ENCODE assay signal across 23 mouse cellular contexts in genomic region chr13:78318434-78318833, GRCm38 (mm10).
"Had no signal": no experiment of that assay in that cellular context is flagged by ENCODE, and none has a peak within 500 bp of the region (broad histone marks: within the 10 kb centered on the region; RNA-seq: fewer than 3 reads in every experiment).

No protein-coding gene starts in this region.

- H3K4me1 ChIP-seq: heart, embryonic 12.5 days; hindbrain, embryonic 10.5 days; hindbrain, embryonic 12.5 days; intestine, embryonic 15.5 days; limb, embryonic 10.5 days; limb, embryonic 12.5 days; liver, embryonic 13.5 days; liver, embryonic 15.5 days had no signal

- H3K36me3 ChIP-seq: heart, embryonic 12.5 days; hindbrain, embryonic 10.5 days; hindbrain, embryonic 12.5 days; intestine, embryonic 15.5 days; limb, embryonic 12.5 days; liver, embryonic 13.5 days; liver, embryonic 15.5 days had no signal

- DNase-seq: gastrocnemius, adult 2 months; gastrocnemius, postnatal 10 days; gastrocnemius, postnatal 25 days; heart, adult 2 months; heart, postnatal 10 days; heart, postnatal 4 days; kidney, adult 18-20 months; kidney, adult 8-10 months; kidney, postnatal 10 days; kidney, postnatal 25 days; kidney, postnatal 4 days; liver; liver, embryonic 13.5 days had no signal

- H3K27ac ChIP-seq: gastrocnemius, adult 2 months; heart, adult 2 months; hindbrain, embryonic 10.5 days; hindbrain, embryonic 12.5 days; hindbrain, embryonic 14.5 days; intestine, embryonic 15.5 days; layer of hippocampus, adult 2 months; left cerebral cortex, adult 2 months; limb, embryonic 10.5 days; limb, embryonic 12.5 days; liver, embryonic 13.5 days; liver, embryonic 15.5 days had no signal

- H3K9me3 ChIP-seq: intestine, embryonic 15.5 days; liver, embryonic 13.5 days; liver, embryonic 15.5 days had no signal

- H3K4me3 ChIP-seq: gastrocnemius, adult 2 months; heart, adult 2 months; heart, embryonic 12.5 days; hindbrain, embryonic 10.5 days; hindbrain, embryonic 12.5 days; intestine, embryonic 15.5 days; layer of hippocampus, adult 2 months; left cerebral cortex, adult 2 months; limb, embryonic 10.5 days; limb, embryonic 12.5 days; liver, embryonic 13.5 days; liver, embryonic 15.5 days had no signal

- H3K9ac ChIP-seq: heart, embryonic 12.5 days; hindbrain, embryonic 12.5 days; hindbrain, embryonic 14.5 days; intestine, embryonic 15.5 days; limb, embryonic 12.5 days; liver, embryonic 13.5 days; liver, embryonic 15.5 days had no signal
